Comparison of ENCODE assay signal across 8 mouse cellular contexts in the genomic region with DNA sequence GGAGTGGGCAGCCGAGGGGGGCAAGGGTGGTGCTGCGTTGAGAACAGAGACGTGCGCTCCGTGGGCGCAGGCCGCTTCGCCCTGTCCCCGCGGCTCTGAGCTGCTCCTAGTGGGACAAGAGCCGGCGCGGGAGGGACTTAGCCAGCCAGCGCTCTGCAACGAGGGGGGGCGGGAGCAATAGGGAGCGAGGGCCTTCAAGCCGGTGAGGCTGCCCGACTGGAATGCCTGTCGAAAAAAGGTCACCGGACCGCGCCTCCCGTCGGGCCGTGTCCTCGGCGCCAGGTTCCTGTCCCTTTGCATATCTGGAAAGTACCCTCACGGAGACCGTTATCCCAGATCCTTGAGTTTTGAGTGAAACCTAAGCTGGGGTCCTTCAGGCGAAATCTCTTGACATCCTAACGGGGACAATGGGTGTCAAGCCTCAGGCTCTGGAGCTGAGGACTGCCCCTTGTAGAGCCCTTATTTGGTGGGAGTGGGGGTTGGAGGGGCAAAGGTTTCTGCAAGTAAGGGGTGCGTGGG. TPM values are rescaled to one million over a fixed set of nuclear protein-coding genes. Genes with fewer than 3 reads are reported as not detected.
DNase-seq lines count a peak whose midpoint lies in the region; ATAC-seq and TF ChIP-seq lines count a peak whose summit lies in the region.

Gene Caprin1 (minus strand): TSS at position 159 of the 519 bp plus-strand sequence.

- TF ChIP-seq EP300 in liver, embryonic 14.5 days (IDR thresholded peaks at IDR 0.05; ENCODE audit: low read depth): peak; percentile 72
- TF ChIP-seq EP300 in stomach, postnatal 0 days (optimal IDR thresholded peaks at IDR 0.05): peak; percentile 97

- peak within 1 kb of the TSS; percentile 71 for H3K4me3 ChIP-seq in forebrain, embryonic 10.5 days
- H3K4me3 ChIP-seq in heart, embryonic 15.5 days: peak within 1 kb of the TSS; percentile 79
- H3K4me3 ChIP-seq in liver, embryonic 14.5 days (ENCODE audit: insufficient read depth in 1 of 2, low read depth in 2 of 2, low read length in 2 of 2): peak within 1 kb of the TSS; percentile 89 to 96
- H3K4me3 ChIP-seq in neural tube, embryonic 11.5 days (ENCODE audit: low read depth, low read length): peak within 1 kb of the TSS; percentile 97
- H3K4me3 ChIP-seq in stomach, postnatal 0 days (ENCODE audit: low read depth, low read length): peak within 1 kb of the TSS; percentile 95

- H3K27ac ChIP-seq in forebrain, embryonic 10.5 days: peak within 1 kb of the TSS; percentile 97
- H3K27ac ChIP-seq in heart, embryonic 15.5 days: peak within 1 kb of the TSS; percentile 100
- H3K27ac ChIP-seq in liver, embryonic 14.5 days: peak within 1 kb of the TSS; percentile 95
- peak within 1 kb of the TSS; percentile 100 for H3K27ac ChIP-seq in neural tube, embryonic 11.5 days (ENCODE audit: low read depth, low read length)
- peak within 1 kb of the TSS; percentile 100 for H3K27ac ChIP-seq in stomach, postnatal 0 days (replicated peaks)

- peaks cover 33% of the 10 kb centered on the region for H3K36me3 ChIP-seq in forebrain, embryonic 10.5 days (replicated peaks)
- peaks cover 12% of the 10 kb centered on the region for H3K36me3 ChIP-seq in heart, embryonic 15.5 days
- peaks cover 12% of the 10 kb centered on the region for H3K36me3 ChIP-seq in liver, embryonic 14.5 days (replicated peaks; ENCODE audit: control insufficient read depth, insufficient read depth, low read depth)
- H3K36me3 ChIP-seq in neural tube, embryonic 11.5 days (ENCODE audit: control insufficient read depth, insufficient read depth, low read length): no peaks in the 10 kb centered on the region; the same call in 1 of the 2 replicates
- H3K36me3 ChIP-seq in stomach, postnatal 0 days (ENCODE audit: control insufficient read depth, insufficient read depth, low read length): no peaks in the 10 kb centered on the region; the same call in 1 of the 2 replicates

- no peak; the same call in 1 of the 2 replicates for TF ChIP-seq CTCF in liver, embryonic 14.5 days (IDR thresholded peaks at IDR 0.05; ENCODE audit: low read depth)
- TF ChIP-seq CTCF in stomach, postnatal 0 days (IDR thresholded peaks at IDR 0.05; ENCODE audit: low read depth): no peak

- H3K9ac ChIP-seq in heart, embryonic 15.5 days: peak within 1 kb of the TSS; percentile 91
- peak within 1 kb of the TSS; percentile 97 for H3K9ac ChIP-seq in liver, embryonic 14.5 days (replicated peaks)
- peak within 1 kb of the TSS; percentile 100 for H3K9ac ChIP-seq in neural tube, embryonic 11.5 days (ENCODE audit: low read length)
- H3K9ac ChIP-seq in stomach, postnatal 0 days (ENCODE audit: low read length): peak within 1 kb of the TSS; percentile 94

- H3K27me3 ChIP-seq in forebrain, embryonic 10.5 days (ENCODE audit: poor library complexity, severe bottlenecking): no peaks in the 10 kb centered on the region
- H3K27me3 ChIP-seq in heart, embryonic 15.5 days: no peaks in the 10 kb centered on the region
- H3K27me3 ChIP-seq in liver, embryonic 14.5 days (ENCODE audit: control insufficient read depth, insufficient read depth, low read length): no peaks in the 10 kb centered on the region
- no peaks in the 10 kb centered on the region for H3K27me3 ChIP-seq in neural tube, embryonic 11.5 days (ENCODE audit: control insufficient read depth, insufficient read depth, low read length)
- no peaks in the 10 kb centered on the region for H3K27me3 ChIP-seq in stomach, postnatal 0 days (ENCODE audit: control insufficient read depth, insufficient read depth, low read length)

- peak; percentile 86 to 91 for DNase-seq in CD8-positive naive resting alpha-beta T cell, adult 2 months (ENCODE audit: low read depth in 2 of 2, low spot score in 2 of 2)
- DNase-seq in c-Kit-positive CD71-negative TER-119-negative erythroid progenitor cells, embryonic 14.5 days (ENCODE audit: low read depth): peak; percentile 86
- peak; percentile 94 for DNase-seq in forebrain, embryonic 10.5 days (ENCODE audit: extremely low spot score, low spot score)
- peak; percentile 94 to 96 for DNase-seq in kidney, postnatal 25 days
- peak; percentile 84 to 87 (median 85) for DNase-seq in liver, embryonic 14.5 days (ENCODE audit: low read depth in 3 of 3, low spot score in 3 of 3)
- peak; percentile 95 for DNase-seq in neural tube, embryonic 11.5 days (ENCODE audit: low spot score)
- DNase-seq in stomach, postnatal 0 days (ENCODE audit: low spot score): peak; percentile 95

- H3K9me3 ChIP-seq in forebrain, embryonic 10.5 days: no peaks in the 10 kb centered on the region
- H3K9me3 ChIP-seq in heart, embryonic 15.5 days (replicated peaks): no peaks in the 10 kb centered on the region
- no peaks in the 10 kb centered on the region for H3K9me3 ChIP-seq in liver, embryonic 14.5 days (ENCODE audit: control insufficient read depth, low read length)
- H3K9me3 ChIP-seq in neural tube, embryonic 11.5 days (ENCODE audit: control insufficient read depth, low read length): no peaks in the 10 kb centered on the region
- no peaks in the 10 kb centered on the region for H3K9me3 ChIP-seq in stomach, postnatal 0 days (ENCODE audit: control insufficient read depth, low read length)

- WGBS in forebrain, embryonic 10.5 days: 0% methylated on average over 33 of the region's 33 CpGs
- under 1% methylated on average over 33 of the region's 33 CpGs for WGBS in heart, embryonic 15.5 days
- under 1% methylated on average over 33 of the region's 33 CpGs for WGBS in liver, embryonic 14.5 days (ENCODE audit: insufficient replicate concordance)
- WGBS in neural tube, embryonic 11.5 days: 0% methylated on average over 33 of the region's 33 CpGs
- 0% methylated on average over 33 of the region's 33 CpGs for WGBS in stomach, postnatal 0 days

- peaks cover 36% of the 10 kb centered on the region for H3K4me1 ChIP-seq in forebrain, embryonic 10.5 days
- H3K4me1 ChIP-seq in heart, embryonic 15.5 days (replicated peaks): peaks cover 18% of the 10 kb centered on the region
- H3K4me1 ChIP-seq in liver, embryonic 14.5 days (replicated peaks; ENCODE audit: control insufficient read depth in 2 of 2, insufficient read depth in 2 of 2, low read length in 1 of 2): peaks cover 6 to 9% of the 10 kb centered on the region in 2 experiments
- H3K4me1 ChIP-seq in neural tube, embryonic 11.5 days (ENCODE audit: control insufficient read depth, insufficient read depth, low read length): peaks cover 3% of the 10 kb centered on the region; the same call in 1 of the 2 replicates
- no peaks in the 10 kb centered on the region for H3K4me1 ChIP-seq in stomach, postnatal 0 days (replicated peaks; ENCODE audit: control insufficient read depth, insufficient read depth)

- H3K4me2 ChIP-seq in heart, embryonic 15.5 days: peak within 1 kb of the TSS; percentile 76
- peak within 1 kb of the TSS; percentile 89 for H3K4me2 ChIP-seq in liver, embryonic 14.5 days (ENCODE audit: low read depth)
- H3K4me2 ChIP-seq in neural tube, embryonic 11.5 days (ENCODE audit: low read depth): peak within 1 kb of the TSS; percentile 34
- H3K4me2 ChIP-seq in stomach, postnatal 0 days (replicated peaks; ENCODE audit: low read depth): peak within 1 kb of the TSS; percentile 76

- peak; percentile 94 for ATAC-seq in heart, embryonic 15.5 days (replicated peaks; ENCODE audit: insufficient number of reproducible peaks, insufficient read depth, low FRiP score, low read depth)
- ATAC-seq in liver, embryonic 14.5 days (ENCODE audit: insufficient read depth): peak; percentile 91
- ATAC-seq in neural tube, embryonic 11.5 days (ENCODE audit: insufficient read depth, low FRiP score, low TSS enrichment): peak; percentile 89
- peak; percentile 96 for ATAC-seq in stomach, postnatal 0 days (ENCODE audit: low FRiP score, low TSS enrichment)

RNA-seq across cellular contexts. Expression of gene Caprin1, which starts in this region (rescaled TPM):
- polyA plus RNA-seq in forebrain, embryonic 10.5 days (2016; fragmentation: Nextera tagmentation; extraction: Ambion mirVana): 508 and 532 TPM in 2 replicates
- polyA plus RNA-seq in heart, embryonic 15.5 days (2015; fragmentation: Nextera tagmentation; extraction: Ambion mirVana): 172 and 198 TPM in 2 replicates
- polyA plus RNA-seq in liver, embryonic 14.5 days (2012; rRNA removed): 53.8 and 71.3 TPM in 2 replicates
- 118 and 134 TPM in 2 replicates for polyA plus RNA-seq in liver, embryonic 14.5 days (2014; fragmentation: Nextera tagmentation; extraction: Ambion mirVana)
- polyA plus RNA-seq in neural tube, embryonic 11.5 days (2014; fragmentation: Nextera tagmentation; extraction: Ambion mirVana): 624 and 649 TPM in 2 replicates
- 80.7 and 87.0 TPM in 2 replicates for polyA plus RNA-seq in stomach, postnatal 0 days (2015; fragmentation: Nextera tagmentation; extraction: Ambion mirVana)

Comparison
In these comparisons a context has a peak if more than half of its experiments do, and no peak if none do; other contexts are left out.
1. Peak in every context shown above with its lines: DNase-seq, ATAC-seq, H3K4me3 ChIP-seq and H3K27ac ChIP-seq.
2. H3K4me2 ChIP-seq: peak in every context shown above with its lines; median percentile 89 in liver, embryonic 14.5 days; 76 in heart, embryonic 15.5 days; 76 in stomach, postnatal 0 days; 34 in neural tube, embryonic 11.5 days.